Mouse (Mus musculus) testis, adult 2 months (tissue): ENCODE measurements at regions not wholly inside any gene's neighbourhood (a gene's known extent, or its start where the extent isn't known, plus 50 kb on each side); places are given as distances from the start of the nearest gene placed in this dataset.

Source experiments
- H3K27ac ChIP-seq: fragments of 200-500 bp; 2 replicates; pipeline ENCODE4 v1.5.1; 2012; ENCODE audit warnings: low read depth, low read length; ENCODE audit not compliant: control insufficient read depth, insufficient read depth
- H3K27me3 ChIP-seq: fragments of 200-500 bp; 2 replicates; pipeline ENCODE4 v1.6.1; 2012; ENCODE audit warnings: mild to moderate bottlenecking, low read length, moderate library complexity; ENCODE audit not compliant: control insufficient read depth, insufficient read depth
- H3K36me3 ChIP-seq: fragments of 200-500 bp; 2 replicates; pipeline ENCODE4 v1.6.1; 2012; ENCODE audit warnings: mild to moderate bottlenecking, low read length; ENCODE audit not compliant: control insufficient read depth, insufficient read depth
- H3K4me1 ChIP-seq: fragments of 200-500 bp; 2 replicates; pipeline ENCODE4 v1.6.1; 2012; ENCODE audit warnings: low read length; ENCODE audit not compliant: control insufficient read depth, insufficient read depth
- H3K4me3 ChIP-seq: fragments of 200-500 bp; 2 replicates; pipeline ENCODE4 v1.5.1; 2012; ENCODE audit warnings: low read depth, mild to moderate bottlenecking, low read length, moderate library complexity, mixed read lengths; ENCODE audit not compliant: control insufficient read depth
- CTCF ChIP-seq: fragments of 200-500 bp; IDR thresholded peaks from 2 replicates; pipeline ENCODE4 v1.5.1; 2012; ENCODE audit warnings: low read depth, mild to moderate bottlenecking, inconsistent platforms, low read length, moderate library complexity; ENCODE audit not compliant: control insufficient read depth, insufficient read depth, insufficient replicate concordance
- POLR2A ChIP-seq: fragments of 200-500 bp; IDR thresholded peaks from 2 replicates; pipeline ENCODE4 v1.6.1; 2012; ENCODE audit warnings: low read depth, mild to moderate bottlenecking, inconsistent platforms, low read length, moderate library complexity; ENCODE audit not compliant: control insufficient read depth

GRCm38 (mm10) chr19:6644871-6645270 lies 102.0 kb upstream of the Slc22a12 start:
- no peak overlapping the region for H3K27ac ChIP-seq
- no peaks in the 10 kb centered on the region for H3K36me3 ChIP-seq
- no peaks in the 10 kb centered on the region for H3K4me1 ChIP-seq
- no peak overlapping the region for H3K4me3 ChIP-seq
- H3K27me3 ChIP-seq: no peaks in the 10 kb centered on the region
- TF ChIP-seq CTCF: no peak

DNA sequence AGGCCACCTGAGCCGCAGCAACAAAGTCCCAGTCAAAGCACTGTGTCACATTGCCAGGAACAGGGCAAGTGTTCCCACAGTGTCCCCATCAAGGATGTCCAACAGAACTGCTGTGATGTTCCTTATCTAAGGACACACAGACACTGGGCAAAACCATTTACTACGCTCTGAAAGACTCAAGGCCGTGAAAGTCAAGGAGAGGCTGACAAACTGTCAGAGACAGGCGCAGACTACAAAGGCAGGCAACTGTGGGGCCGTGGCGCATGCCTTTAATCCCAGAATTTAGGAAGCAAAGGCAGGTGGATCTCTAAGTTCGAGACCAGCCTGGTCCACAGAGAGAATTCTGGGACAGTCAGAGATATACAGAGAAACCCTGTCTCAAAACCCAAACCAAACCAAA lies 96.8 kb upstream of the Slc22a12 start:
- H3K4me1 ChIP-seq: no peaks in the 10 kb centered on the region
- no peak overlapping the region for H3K4me3 ChIP-seq
- TF ChIP-seq CTCF (no peak), POLR2A (no peak)
- H3K36me3 ChIP-seq: no peaks in the 10 kb centered on the region
- H3K27ac ChIP-seq: no peak overlapping the region
- H3K27me3 ChIP-seq: no peaks in the 10 kb centered on the region

DNA sequence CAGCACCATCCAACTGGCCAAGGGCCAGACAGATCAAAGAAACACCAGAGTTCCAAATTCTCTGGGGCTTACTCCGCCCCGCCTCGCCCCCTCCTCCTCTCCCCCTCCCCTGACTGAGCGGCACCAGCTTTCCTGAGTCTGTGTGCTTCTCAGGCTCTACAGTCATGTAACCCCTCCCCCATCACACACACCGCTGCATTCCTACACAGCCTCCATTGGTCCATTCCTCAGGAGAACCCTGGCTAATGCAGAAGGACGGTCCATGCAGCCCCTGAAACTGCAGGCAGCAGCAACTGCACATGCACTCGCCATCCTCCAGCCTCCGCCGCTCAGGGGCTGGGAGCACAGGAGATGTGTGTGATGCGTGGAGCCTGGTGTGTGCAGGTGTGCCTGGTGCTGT lies 90.6 kb upstream of the Slc22a12 start:
- TF ChIP-seq POLR2A (no peak), CTCF (no peak)
- Histone ChIP-seq H3K36me3 (no peaks in the 10 kb centered on the region), H3K27ac (no peak overlapping the region)

DNA sequence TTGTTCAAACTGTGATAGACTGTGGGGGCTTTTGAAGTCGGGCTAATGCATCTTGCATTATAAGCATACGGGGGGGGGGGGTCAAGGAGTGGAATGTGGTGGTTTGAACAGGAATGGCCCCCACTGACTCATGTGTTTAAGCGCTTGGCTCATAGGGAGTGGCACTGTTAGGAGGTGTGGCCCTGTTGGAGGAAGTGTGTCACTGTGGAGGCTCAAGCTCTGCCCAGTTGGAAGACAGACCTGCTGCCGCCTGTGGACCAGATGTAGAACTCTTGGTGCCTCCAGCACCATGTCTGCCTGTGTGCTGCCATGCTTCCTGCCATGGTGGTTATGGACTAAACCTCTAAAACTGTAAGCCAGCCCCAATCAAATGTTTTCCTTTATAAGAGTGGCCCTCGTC lies 89.0 kb upstream of the Slc22a12 start:
- Histone ChIP-seq H3K4me1 (no peaks in the 10 kb centered on the region), H3K4me3 (no peak overlapping the region), H3K27me3 (no peaks in the 10 kb centered on the region), H3K27ac (no peak overlapping the region), H3K36me3 (no peaks in the 10 kb centered on the region)
- TF ChIP-seq CTCF (no peak), POLR2A (no peak)

More for the DNA sequence above, 90.6 kb upstream of the Slc22a12 start:
- no peak overlapping the region for H3K4me3 ChIP-seq
- no peaks in the 10 kb centered on the region for H3K27me3 ChIP-seq
- H3K4me1 ChIP-seq: no peaks in the 10 kb centered on the region

GRCm38 (mm10) chr19:6630613-6630940 lies 87.7 kb upstream of the Slc22a12 start:
- Histone ChIP-seq H3K36me3 (no peaks in the 10 kb centered on the region), H3K27me3 (no peaks in the 10 kb centered on the region), H3K27ac (no peak overlapping the region), H3K4me3 (no peak overlapping the region), H3K4me1 (no peaks in the 10 kb centered on the region)
- no peak for TF ChIP-seq CTCF
- TF ChIP-seq POLR2A: no peak

- H3K4me1 ChIP-seq: no peaks in the 10 kb centered on the region
- no peak for TF ChIP-seq POLR2A
- TF ChIP-seq CTCF: no peak
Measured at GRCm38 (mm10) chr19:6629911-6630612, 87.2 kb upstream of the Slc22a12 start.

GRCm38 (mm10) chr19:6625574-6625973 lies 82.7 kb upstream of the Slc22a12 start:
- TF ChIP-seq CTCF (no peak), POLR2A (no peak)

More at GRCm38 (mm10) chr19:6629911-6630612, 87.2 kb upstream of the Slc22a12 start:
- H3K27ac ChIP-seq: no peak overlapping the region
- no peaks in the 10 kb centered on the region for H3K36me3 ChIP-seq
- no peaks in the 10 kb centered on the region for H3K27me3 ChIP-seq
- H3K4me3 ChIP-seq: no peak overlapping the region

DNA sequence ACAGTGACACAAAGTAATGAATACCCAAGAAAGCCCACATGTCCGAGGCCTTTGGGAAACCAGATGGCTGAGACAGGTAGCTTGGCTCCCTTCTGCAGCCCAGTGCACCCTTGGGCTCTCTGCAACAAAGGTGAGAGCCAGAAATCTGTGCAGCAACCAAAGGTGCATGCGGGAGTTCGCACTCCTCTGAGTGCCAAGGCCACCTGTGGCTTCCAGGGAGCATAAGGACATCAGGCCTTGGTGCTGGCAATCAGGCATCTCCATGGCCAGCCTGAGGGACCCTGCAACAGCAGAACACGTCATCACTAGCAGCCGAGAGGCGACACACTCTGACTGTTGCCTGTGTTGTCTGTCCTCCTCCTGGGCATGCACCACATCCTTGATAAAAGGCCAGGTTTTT lies 78.2 kb upstream of the Slc22a12 start:
- no peak overlapping the region for H3K4me3 ChIP-seq
- no peaks in the 10 kb centered on the region for H3K27me3 ChIP-seq
- no peaks in the 10 kb centered on the region for H3K4me1 ChIP-seq
- no peak for TF ChIP-seq CTCF
- no peak for TF ChIP-seq POLR2A
- no peaks in the 10 kb centered on the region for H3K36me3 ChIP-seq
- no peak overlapping the region for H3K27ac ChIP-seq

More at GRCm38 (mm10) chr19:6625574-6625973, 82.7 kb upstream of the Slc22a12 start:
- Histone ChIP-seq H3K27ac (no peak overlapping the region), H3K4me3 (no peak overlapping the region), H3K27me3 (no peaks in the 10 kb centered on the region), H3K4me1 (no peaks in the 10 kb centered on the region), H3K36me3 (no peaks in the 10 kb centered on the region)
